Mouse (Mus musculus) induced T-regulatory cell, adult 2 months (primary cell): ENCODE data around the gene Uts2b.
"Not testable (repeated sequence)": the region's sequence is repeated elsewhere in the genome, so short reads cannot be mapped to it uniquely, and the experiment has no call there.

Experiments
- DNase-seq: peaks from one replicate; pipeline ENCODE4 v3.0.0-alpha.2; 2012; ENCODE audit warnings: low read depth

Gene Uts2b

GRCm38 (mm10) chr16:27375318-27375717, 5.3 kb upstream of the Uts2b start:
- no peak for DNase-seq

GRCm38 (mm10) chr16:27374139-27374538, 4.1 kb upstream of the Uts2b start:
- no peak for DNase-seq

GRCm38 (mm10) chr16:27370700-27371099, 661 bp upstream of the Uts2b start:
- no peak for DNase-seq

- DNase-seq: no peak
Observed at GRCm38 (mm10) chr16:27360059-27360458, 10.0 kb downstream of the Uts2b start.

GRCm38 (mm10) chr16:27354464-27354863, 15.6 kb downstream of the Uts2b start:
- peak; percentile 16 for DNase-seq

- peak; percentile 19 for DNase-seq
Observed at GRCm38 (mm10) chr16:27349878-27350532, 20.0 kb downstream of the Uts2b start.

GRCm38 (mm10) chr16:27349235-27349634, 20.8 kb downstream of the Uts2b start:
- peak; percentile 78 for DNase-seq

- no peak for DNase-seq
Observed at GRCm38 (mm10) chr16:27348359-27348758, 21.7 kb downstream of the Uts2b start.

- no peak for DNase-seq
Observed at GRCm38 (mm10) chr16:27347521-27347920, 22.5 kb downstream of the Uts2b start.

GRCm38 (mm10) chr16:27326463-27326862, 43.6 kb downstream of the Uts2b start:
- no peak for DNase-seq

- no peak for DNase-seq
Observed at GRCm38 (mm10) chr16:27322047-27322446, 48.0 kb downstream of the Uts2b start.

GRCm38 (mm10) chr16:27319099-27319498, 50.9 kb downstream of the Uts2b start:
- DNase-seq: no peak

- not testable (repeated sequence) for DNase-seq
Observed at GRCm38 (mm10) chr16:27307189-27307588, 62.9 kb downstream of the Uts2b start, which contains the start of gene Ostn. Ostn (plus strand) TSS chr16:27307489.
